Mouse (Mus musculus) limb, embryonic 14.5 days (tissue): ENCODE data around the gene BC004004. TPM values are rescaled to one million over a fixed set of nuclear protein-coding genes. Genes with fewer than 3 reads are reported as not detected.

Experiments
- ATAC-seq: fragments of 200-750 bp; cut with Nextera tagmentation; 2 replicates; pipeline ENCODE4 v1.8.0; 2017; ENCODE audit warnings: low read depth, moderate number of reproducible peaks, moderate TSS enrichment; ENCODE audit not compliant: low FRiP score
- DNase-seq: peaks from one replicate; pipeline ENCODE4 v3.0.0-alpha.2; 2015; ENCODE audit warnings: low spot score
- H3K27ac ChIP-seq: fragments of 300-500 bp; sonication (generic); replicated peaks from 2 replicates; pipeline ENCODE4 v1.5.1; 2014; ENCODE audit warnings: low read depth, mild to moderate bottlenecking, low read length, moderate library complexity, mixed read lengths
- H3K27me3 ChIP-seq: fragments of 300-500 bp; sonication (generic); 2 replicates; pipeline ENCODE4 v1.6.1; 2014; ENCODE audit warnings: low read length, mixed read lengths; ENCODE audit not compliant: control insufficient read depth, insufficient read depth
- H3K36me3 ChIP-seq: fragments of 300-500 bp; sonication (generic); 2 replicates; pipeline ENCODE4 v1.6.1; 2014; ENCODE audit warnings: mild to moderate bottlenecking, low read length, moderate library complexity, mixed read lengths; ENCODE audit not compliant: control insufficient read depth, insufficient read depth
- H3K4me1 ChIP-seq: fragments of 300-500 bp; sonication (generic); 2 replicates; pipeline ENCODE4 v1.6.1; 2014; ENCODE audit warnings: antibody characterized with exemption, low read length, mixed read lengths; ENCODE audit not compliant: control insufficient read depth, insufficient read depth
- H3K4me2 ChIP-seq: fragments of 300-500 bp; sonication (generic); replicated peaks from 2 replicates; pipeline ENCODE4 v1.6.1; 2014; ENCODE audit warnings: low read depth, mild to moderate bottlenecking, low read length, moderate library complexity; ENCODE audit not compliant: severe bottlenecking
- H3K4me3 ChIP-seq: fragments of 300-500 bp; sonication (generic); replicated peaks from 2 replicates; pipeline ENCODE4 v1.5.1; 2014; ENCODE audit warnings: low read length
- H3K9ac ChIP-seq: fragments of 300-500 bp; sonication (generic); 2 replicates; pipeline ENCODE4 v1.6.1; 2014; ENCODE audit warnings: mild to moderate bottlenecking, low read depth, low read length, moderate library complexity; ENCODE audit not compliant: severe bottlenecking
- H3K9me3 ChIP-seq: fragments of 300-500 bp; sonication (generic); 2 replicates; pipeline ENCODE4 v1.6.1; 2016; ENCODE audit warnings: low read length; ENCODE audit not compliant: control insufficient read depth
- POLR2A ChIP-seq: fragments of 200-500 bp; IDR thresholded peaks from 2 replicates; pipeline ENCODE4 v1.8.0; 2012; ENCODE audit warnings: inconsistent platforms, mild to moderate bottlenecking, moderate library complexity, borderline replicate concordance; ENCODE audit not compliant: insufficient read depth, insufficient read length; ENCODE audit errors: extremely low read depth
- WGBS: fragments of 180-500 bp; shearing (Covaris S2); extraction: QIAGEN DNeasy Blood & Tissue Kit; methylation state at CpG from one replicate; pipeline ENCODE4 v1.1.7; 2014; 5-methylcytosine and 5-hydroxymethylcytosine counted together
- polyA plus RNA-seq, 2 experiments: library from polyadenylated mRNA; depleted of rRNA in 1 of 2; stranded (reverse) in 1 of 2; unstranded in 1 of 2; fragments of >200 nt; fragmentation: Nextera tagmentation in 1 of 2; extraction: Ambion mirVana in 1 of 2; gene quantifications; 2 replicates each; pipeline versions ENCODE4 v1.2.1 to v1.2.3; 2012 to 2014

BC004004 gene
- polyA plus RNA-seq, 2 experiments, result 58.7 to 85.3 TPM

- no peak within 1 kb of the TSS for H3K27ac ChIP-seq
- H3K4me3 ChIP-seq, result peak within 1 kb of the TSS; percentile 62
- peaks cover 8% of the 10 kb centered on the region; the same call in 1 of the 2 replicates for H3K4me1 ChIP-seq
- ATAC-seq, result peak; percentile 58
- TF ChIP-seq POLR2A, result no peak
- H3K27me3 ChIP-seq, result no peaks in the 10 kb centered on the region; the same call in 1 of the 2 replicates
- H3K36me3 ChIP-seq, result no peaks in the 10 kb centered on the region
- H3K9ac ChIP-seq, result peak within 1 kb of the TSS; percentile 66
- WGBS, result 0% methylated on average over 22 of the region's 73 CpGs
- no peaks in the 10 kb centered on the region for H3K9me3 ChIP-seq
- H3K4me2 ChIP-seq, result peak within 1 kb of the TSS; percentile 99
- no peak for DNase-seq
Measured at GRCm38 (mm10) chr17:29237772-29238420, 30.7 kb upstream of the BC004004 start, which contains the start of gene Cpne5. Cpne5 (minus strand) TSS chr17:29238167.

- ATAC-seq (no peak), DNase-seq (no peak)
- Histone ChIP-seq H3K4me1 (peaks cover 8% of the 10 kb centered on the region; the same call in 1 of the 2 replicates), H3K9ac (peak overlapping the region; percentile 66), H3K4me3 (peak overlapping the region; percentile 62), H3K27me3 (no peaks in the 10 kb centered on the region; the same call in 1 of the 2 replicates), H3K4me2 (peak overlapping the region; percentile 99), H3K36me3 (no peaks in the 10 kb centered on the region), H3K9me3 (no peaks in the 10 kb centered on the region), H3K27ac (no peak overlapping the region)
- no peak for TF ChIP-seq POLR2A
- WGBS, result 3% methylated on average over 21 of the region's 23 CpGs
Measured at GRCm38 (mm10) chr17:29238421-29238945, 30.1 kb upstream of the BC004004 start.

- 10% methylated on average over 11 of the region's 12 CpGs for WGBS
- no peak for DNase-seq
- H3K4me1 ChIP-seq, result peaks cover 19% of the 10 kb centered on the region
- no peak overlapping the region for H3K4me3 ChIP-seq
- H3K27me3 ChIP-seq, result no peaks in the 10 kb centered on the region
- no peak overlapping the region for H3K27ac ChIP-seq
- no peaks in the 10 kb centered on the region for H3K9me3 ChIP-seq
- 0 out of 2 replicates have a peak overlapping the region, but pooled peaks have one; percentile 21 for H3K9ac ChIP-seq
- no peak for ATAC-seq
- TF ChIP-seq POLR2A, result no peak
- H3K4me2 ChIP-seq, result peak overlapping the region; percentile 21; the same call in 1 of the 2 replicates
- peaks cover 7% of the 10 kb centered on the region; the same call in 1 of the 2 replicates for H3K36me3 ChIP-seq
Measured at GRCm38 (mm10) chr17:29244912-29245311, 23.7 kb upstream of the BC004004 start.

GRCm38 (mm10) chr17:29245725-29246124, 22.9 kb upstream of the BC004004 start:
- Histone ChIP-seq H3K27ac (no peak overlapping the region), H3K4me1 (peaks cover 19% of the 10 kb centered on the region), H3K36me3 (peaks cover 15% of the 10 kb centered on the region), H3K4me2 (no peak overlapping the region), H3K9me3 (no peaks in the 10 kb centered on the region), H3K4me3 (no peak overlapping the region), H3K27me3 (no peaks in the 10 kb centered on the region), H3K9ac (no peak overlapping the region)
- DNase-seq (no peak), ATAC-seq (no peak)
- WGBS, result 37% methylated on average over 7 of the region's 7 CpGs
- no peak for TF ChIP-seq POLR2A

GRCm38 (mm10) chr17:29246602-29247001, 22.0 kb upstream of the BC004004 start:
- no peaks in the 10 kb centered on the region for H3K27me3 ChIP-seq
- TF ChIP-seq POLR2A, result no peak
- no peak overlapping the region for H3K9ac ChIP-seq
- H3K9me3 ChIP-seq, result no peaks in the 10 kb centered on the region
- ATAC-seq, result peak; percentile 80
- no peak overlapping the region for H3K27ac ChIP-seq
- H3K4me1 ChIP-seq, result peaks cover 20% of the 10 kb centered on the region
- DNase-seq, result peak; percentile 94
- WGBS, result 8% methylated on average over 5 of the region's 5 CpGs
- H3K36me3 ChIP-seq, result peaks cover 24% of the 10 kb centered on the region
- H3K4me3 ChIP-seq, result no peak overlapping the region
- H3K4me2 ChIP-seq, result no peak overlapping the region
